Mouse (Mus musculus): ENCODE data around the gene Ank2.

- no peak for TF ChIP-seq CTCF (IDR thresholded peaks at IDR 0.05; ENCODE audit: low read depth, low read length)
- TF ChIP-seq POLR2A (IDR thresholded peaks at IDR 0.05; ENCODE audit: borderline replicate concordance, low read depth, low read length): no peak
These were observed 298.4 kb downstream of the Ank2 start for GRCm38 (mm10) chr3:127200789-127201188.
